Mouse (Mus musculus): ENCODE results near the gene Tmem50b.

Tmem50b gene

GRCm38 (mm10) chr16:91597672-91598010, at the start of gene Tmem50b:
Gene Tmem50b, minus strand, starts transcription at chr16:91597800.
- in situ Hi-C loops (cut with MboI; ENCODE audit: unreplicated experiment in 2 of 2), result loop anchor here in 1 of 2 experiments (25.0 kb wide), 1 partner anchor 510 kb away; the partner anchor contains the start of gene 4932438H23Rik

- in situ Hi-C loops (cut with MboI; ENCODE audit: unreplicated experiment in 2 of 2), result loop anchor here in 1 of 2 experiments (5.0 kb wide), 1 partner anchor 35 kb away; no protein-coding TSS in a partner anchor
Observed at GRCm38 (mm10) chr16:91646681-91647419, 49.2 kb upstream of the Tmem50b start, which contains the start of gene Gart. Gene Gart, minus strand, starts transcription at chr16:91646952.

GRCm38 (mm10) chr16:91645995-91646602, 48.5 kb upstream of the Tmem50b start:
- in situ Hi-C loops (cut with MboI; ENCODE audit: unreplicated experiment in 2 of 2), result loop anchor here in 1 of 2 experiments (5.0 kb wide), 1 partner anchor 36 kb away; no protein-coding TSS in a partner anchor

GRCm38 (mm10) chr16:91645420-91645819, 47.8 kb upstream of the Tmem50b start:
- in situ Hi-C loops (cut with MboI; ENCODE audit: unreplicated experiment in 2 of 2), result loop anchor here in 1 of 2 experiments (5.0 kb wide), 1 partner anchor 37 kb away; no protein-coding TSS in a partner anchor

GRCm38 (mm10) chr16:91644901-91645300, 47.3 kb upstream of the Tmem50b start:
- in situ Hi-C loops (cut with MboI; ENCODE audit: unreplicated experiment in 2 of 2), result loop anchor here (5.0 kb wide), 2 partner anchors 37 to 38 kb away; no protein-coding TSS in a partner anchor

GRCm38 (mm10) chr16:91640171-91640570, 42.6 kb upstream of the Tmem50b start:
- in situ Hi-C loops (cut with MboI; ENCODE audit: unreplicated experiment in 2 of 2), result loop anchor here in 1 of 2 experiments (5.0 kb wide), 1 partner anchor 33 kb away; no protein-coding TSS in a partner anchor

- in situ Hi-C loops (cut with MboI; ENCODE audit: unreplicated experiment in 2 of 2), result loop anchor here in 1 of 2 experiments (5.0 kb wide), 1 partner anchor 32 kb away; no protein-coding TSS in a partner anchor
Observed at GRCm38 (mm10) chr16:91639636-91640035, 42.0 kb upstream of the Tmem50b start.

- in situ Hi-C loops (cut with MboI; ENCODE audit: unreplicated experiment in 2 of 2), result no loop called here
Observed at GRCm38 (mm10) chr16:91639161-91639560, 41.6 kb upstream of the Tmem50b start.

- in situ Hi-C loops (cut with MboI; ENCODE audit: unreplicated experiment in 2 of 2), result no loop called here
Observed at GRCm38 (mm10) chr16:91633641-91634040, 36.0 kb upstream of the Tmem50b start.

GRCm38 (mm10) chr16:91632940-91633339, 35.3 kb upstream of the Tmem50b start:
- in situ Hi-C loops (cut with MboI; ENCODE audit: unreplicated experiment in 2 of 2), result no loop called here

- in situ Hi-C loops (cut with MboI; ENCODE audit: unreplicated experiment in 2 of 2), result no loop called here
Observed at GRCm38 (mm10) chr16:91632439-91632838, 34.8 kb upstream of the Tmem50b start.

- in situ Hi-C loops (cut with MboI; ENCODE audit: unreplicated experiment in 2 of 2), result no loop called here
Observed at GRCm38 (mm10) chr16:91630584-91630983, 33.0 kb upstream of the Tmem50b start.

GRCm38 (mm10) chr16:91629749-91630148, 32.1 kb upstream of the Tmem50b start:
- in situ Hi-C loops (cut with MboI; ENCODE audit: unreplicated experiment in 2 of 2), result no loop called here

- in situ Hi-C loops (cut with MboI; ENCODE audit: unreplicated experiment in 2 of 2), result no loop called here
Observed at GRCm38 (mm10) chr16:91628673-91629072, 31.1 kb upstream of the Tmem50b start.

GRCm38 (mm10) chr16:91627831-91628230, 30.2 kb upstream of the Tmem50b start:
- in situ Hi-C loops (cut with MboI; ENCODE audit: unreplicated experiment in 2 of 2), result no loop called here

- in situ Hi-C loops (cut with MboI; ENCODE audit: unreplicated experiment in 2 of 2), result no loop called here
Observed at GRCm38 (mm10) chr16:91623074-91623473, 25.5 kb upstream of the Tmem50b start.

GRCm38 (mm10) chr16:91620991-91621390, 23.4 kb upstream of the Tmem50b start:
- in situ Hi-C loops (cut with MboI; ENCODE audit: unreplicated experiment in 2 of 2), result no loop called here

- in situ Hi-C loops (cut with MboI; ENCODE audit: unreplicated experiment in 2 of 2), result no loop called here
Observed at GRCm38 (mm10) chr16:91620185-91620584, 22.6 kb upstream of the Tmem50b start.

- in situ Hi-C loops (cut with MboI; ENCODE audit: unreplicated experiment in 2 of 2), result no loop called here
Observed at GRCm38 (mm10) chr16:91618511-91619501, 21.2 kb upstream of the Tmem50b start, which contains the start of gene Dnajc28. Gene Dnajc28, minus strand, starts transcription at chr16:91619026.

- in situ Hi-C loops (cut with MboI; ENCODE audit: unreplicated experiment in 2 of 2), result no loop called here
Observed at GRCm38 (mm10) chr16:91614552-91614951, 17.0 kb upstream of the Tmem50b start.
